Mouse (Mus musculus) limb, embryonic 13.5 days (tissue): ENCODE data around the gene Il12rb2. TPM values are rescaled to one million over a fixed set of nuclear protein-coding genes. Genes with fewer than 3 reads are reported as not detected.

Experiments
- ATAC-seq: fragments of 200-750 bp; cut with Nextera tagmentation; 2 replicates; pipeline ENCODE4 v1.8.0; 2017; ENCODE audit warnings: low read depth, moderate number of reproducible peaks, moderate TSS enrichment; ENCODE audit not compliant: low FRiP score
- H3K27ac ChIP-seq: fragments of 300-500 bp; sonication (generic); 2 replicates; pipeline ENCODE4 v1.5.1; 2015; ENCODE audit warnings: inconsistent platforms, mild to moderate bottlenecking, moderate library complexity
- H3K27me3 ChIP-seq: fragments of 300-500 bp; sonication (generic); 2 replicates; pipeline ENCODE4 v1.6.1; 2015; ENCODE audit warnings: mild to moderate bottlenecking, inconsistent platforms
- H3K36me3 ChIP-seq: fragments of 300-500 bp; sonication (generic); 2 replicates; pipeline ENCODE4 v1.6.1; 2015; ENCODE audit warnings: inconsistent platforms, mild to moderate bottlenecking, moderate library complexity
- H3K4me1 ChIP-seq: fragments of 300-500 bp; sonication (generic); 2 replicates; pipeline ENCODE4 v1.6.1; 2015; ENCODE audit warnings: inconsistent platforms
- H3K4me2 ChIP-seq: fragments of 300-500 bp; sonication (generic); replicated peaks from 2 replicates; pipeline ENCODE4 v1.6.1; 2015; ENCODE audit warnings: inconsistent platforms, mild to moderate bottlenecking, moderate library complexity
- H3K4me3 ChIP-seq: fragments of 300-500 bp; sonication (generic); 2 replicates; pipeline ENCODE4 v1.5.1; 2015; ENCODE audit warnings: moderate library complexity, mild to moderate bottlenecking, inconsistent platforms
- H3K9ac ChIP-seq: fragments of 300-500 bp; sonication (generic); 2 replicates; pipeline ENCODE4 v1.6.1; 2015; ENCODE audit warnings: mild to moderate bottlenecking, inconsistent platforms
- H3K9me3 ChIP-seq: fragments of 300-500 bp; sonication (generic); 2 replicates; pipeline ENCODE4 v1.6.1; 2016; ENCODE audit warnings: inconsistent platforms
- WGBS: fragments of 180-500 bp; shearing (Covaris S2); methylation state at CpG from one replicate; pipeline ENCODE4 v1.1.7; 2015; 5-methylcytosine and 5-hydroxymethylcytosine counted together
- polyA plus RNA-seq: library from polyadenylated mRNA; unstranded; fragments of >200 nt; fragmentation: Nextera tagmentation; extraction: Ambion mirVana; gene quantifications from 2 replicates; pipeline ENCODE4 v1.2.1, GENCODE M21; 2015

Il12rb2 gene
- 0.15 TPM in 1 of 2 replicates, not detected in the other for polyA plus RNA-seq

GRCm38 (mm10) chr6:67375982-67376391 is at the start of gene Il12rb2:
TSS of gene Il12rb2 (minus strand) at chr6:67376188.
- Histone ChIP-seq H3K9ac (peak within 1 kb of the TSS; percentile 31), H3K27ac (no peak within 1 kb of the TSS), H3K9me3 (no peaks in the 10 kb centered on the region), H3K27me3 (peaks cover 23% of the 10 kb centered on the region), H3K4me3 (peak within 1 kb of the TSS; percentile 29), H3K4me2 (peak within 1 kb of the TSS; percentile 60), H3K36me3 (no peaks in the 10 kb centered on the region), H3K4me1 (0 out of 2 replicates have a peak, but pooled peaks cover 5% of the 10 kb centered on the region)
- no peak for ATAC-seq
- WGBS, result 2% methylated on average over 26 of the region's 26 CpGs

DNA sequence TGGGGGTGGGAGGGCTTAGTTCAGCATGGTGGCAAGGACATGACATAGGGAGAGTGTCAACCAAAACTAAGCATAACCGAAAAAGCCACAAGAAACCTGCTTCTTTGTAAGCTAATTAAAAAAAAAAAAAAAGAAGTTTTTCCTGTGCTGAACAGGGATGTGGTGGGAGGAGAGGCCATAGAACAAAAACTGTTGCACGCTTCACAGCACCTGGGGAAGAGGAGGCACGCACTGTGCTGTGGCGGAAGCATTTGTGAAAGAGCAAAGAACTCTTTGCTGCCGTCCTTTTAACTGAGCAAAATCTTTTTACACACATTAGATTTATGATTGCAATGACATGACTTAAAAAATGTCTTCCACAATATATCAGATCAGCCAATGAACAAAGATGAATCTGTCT is 45.8 kb upstream of the Il12rb2 start:
- H3K4me3 ChIP-seq, result no peak overlapping the region
- no peak for ATAC-seq
- H3K9ac ChIP-seq, result no peak overlapping the region
- no peaks in the 10 kb centered on the region for H3K4me1 ChIP-seq
- H3K4me2 ChIP-seq, result no peak overlapping the region
- H3K9me3 ChIP-seq, result no peaks in the 10 kb centered on the region
- H3K27ac ChIP-seq, result no peak overlapping the region
- no peaks in the 10 kb centered on the region for H3K36me3 ChIP-seq
- H3K27me3 ChIP-seq, result no peaks in the 10 kb centered on the region
- WGBS, result 80% methylated on average over 5 of the region's 5 CpGs

DNA sequence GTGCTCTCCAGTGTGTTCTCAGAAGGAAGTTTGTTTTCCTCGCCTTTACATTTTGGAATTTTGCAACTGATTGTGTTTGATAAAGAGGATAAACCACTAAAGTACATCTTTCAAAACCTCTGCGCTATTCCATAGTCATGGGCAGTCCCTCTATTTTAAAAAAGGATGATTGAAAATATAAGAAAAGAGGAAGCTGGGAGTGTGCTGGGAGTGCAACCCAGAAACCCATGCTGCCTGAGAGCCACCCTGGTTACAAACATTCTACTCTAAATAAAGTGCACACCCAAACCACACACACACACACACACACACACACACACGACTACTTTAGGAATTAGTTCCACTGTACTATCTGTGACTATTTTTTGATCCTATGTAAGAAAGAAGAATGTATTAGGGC is 40.6 kb upstream of the Il12rb2 start:
- no peak for ATAC-seq
- H3K36me3 ChIP-seq, result no peaks in the 10 kb centered on the region
- no peaks in the 10 kb centered on the region for H3K27me3 ChIP-seq
- H3K4me1 ChIP-seq, result no peaks in the 10 kb centered on the region
- no peak overlapping the region for H3K4me3 ChIP-seq
- 86% methylated on average over 3 of the region's 3 CpGs for WGBS
- no peak overlapping the region for H3K9ac ChIP-seq
- H3K4me2 ChIP-seq, result no peak overlapping the region
- no peaks in the 10 kb centered on the region for H3K9me3 ChIP-seq
- no peak overlapping the region for H3K27ac ChIP-seq

DNA sequence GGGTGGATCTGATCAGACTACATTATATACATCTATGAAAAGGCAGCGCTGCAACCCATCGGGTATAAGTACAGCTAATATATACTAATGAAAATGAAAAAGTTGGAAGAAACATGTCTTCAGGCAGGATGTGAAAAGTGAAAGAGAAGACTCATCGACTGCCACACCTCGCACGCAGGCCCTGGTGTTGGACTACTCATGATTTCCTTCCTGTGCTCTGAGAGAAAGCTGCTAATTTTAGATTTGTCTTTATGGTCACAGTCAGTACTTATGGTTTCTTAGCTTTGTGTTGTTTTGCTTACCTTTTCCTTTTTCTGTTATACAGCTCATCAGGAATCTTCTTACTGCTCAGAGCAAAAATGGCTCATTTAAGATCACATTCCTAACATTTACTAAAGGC is 39.3 kb upstream of the Il12rb2 start:
- 94% methylated on average over 5 of the region's 5 CpGs for WGBS
- no peak overlapping the region for H3K9ac ChIP-seq
- no peaks in the 10 kb centered on the region for H3K27me3 ChIP-seq
- no peaks in the 10 kb centered on the region for H3K4me1 ChIP-seq
- H3K4me2 ChIP-seq, result no peak overlapping the region
- no peak for ATAC-seq
- no peaks in the 10 kb centered on the region for H3K36me3 ChIP-seq
- no peak overlapping the region for H3K4me3 ChIP-seq
- H3K27ac ChIP-seq, result no peak overlapping the region
- H3K9me3 ChIP-seq, result no peaks in the 10 kb centered on the region

DNA sequence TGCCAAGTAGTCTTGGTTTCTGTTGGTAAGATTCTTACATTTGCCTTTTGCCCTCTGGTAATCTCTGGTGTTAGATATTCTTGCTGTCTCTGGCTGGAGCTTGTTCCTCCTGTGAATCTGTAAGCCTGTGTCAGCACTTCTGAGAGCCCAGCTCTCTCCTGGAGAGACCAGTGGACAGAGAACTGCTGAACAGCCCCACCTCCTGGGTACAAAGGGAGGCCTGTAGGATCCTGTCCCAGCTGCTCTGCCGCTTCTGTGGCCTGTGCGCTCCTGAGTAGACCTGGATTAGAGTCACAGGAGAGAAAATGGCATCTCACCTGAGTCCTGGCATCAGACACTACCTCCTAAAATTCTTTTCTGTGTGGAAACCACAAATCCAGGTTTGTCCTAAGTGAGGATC is 37.4 kb upstream of the Il12rb2 start:
- Histone ChIP-seq H3K4me2 (no peak overlapping the region), H3K27ac (no peak overlapping the region), H3K9me3 (no peaks in the 10 kb centered on the region), H3K36me3 (no peaks in the 10 kb centered on the region), H3K4me3 (no peak overlapping the region), H3K27me3 (no peaks in the 10 kb centered on the region), H3K4me1 (no peaks in the 10 kb centered on the region), H3K9ac (no peak overlapping the region)
- WGBS, result 74% methylated on average over 2 of the region's 2 CpGs
- ATAC-seq, result no peak

- Histone ChIP-seq H3K9ac (no peak overlapping the region), H3K4me3 (no peak overlapping the region), H3K9me3 (no peaks in the 10 kb centered on the region), H3K36me3 (no peaks in the 10 kb centered on the region), H3K4me1 (no peaks in the 10 kb centered on the region), H3K27me3 (no peaks in the 10 kb centered on the region), H3K4me2 (no peak overlapping the region), H3K27ac (no peak overlapping the region)
- WGBS, result 88% methylated on average over 3 of the region's 3 CpGs
- no peak for ATAC-seq
These were observed 29.3 kb upstream of the Il12rb2 start for GRCm38 (mm10) chr6:67405281-67405682.

DNA sequence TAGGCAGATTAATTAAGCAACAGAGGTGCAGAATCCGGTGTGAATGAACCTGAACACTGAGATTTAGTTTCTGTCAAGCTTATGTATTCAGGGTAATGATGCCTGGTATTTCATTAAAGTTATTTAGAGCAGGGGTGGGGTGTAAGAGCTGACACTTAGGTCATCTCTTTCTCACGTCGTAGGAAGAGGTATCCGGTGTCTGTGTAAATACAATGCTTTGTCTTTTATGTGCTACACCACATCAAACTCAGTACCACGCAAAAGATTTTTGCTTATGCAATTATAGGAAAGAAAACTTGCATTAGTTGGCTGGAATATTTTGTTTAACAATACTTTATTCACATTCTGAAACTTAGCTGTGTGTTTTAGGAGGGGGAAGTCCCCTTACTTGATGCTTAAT is 23.6 kb upstream of the Il12rb2 start:
- no peaks in the 10 kb centered on the region for H3K36me3 ChIP-seq
- no peaks in the 10 kb centered on the region for H3K9me3 ChIP-seq
- H3K27ac ChIP-seq, result no peak overlapping the region
- no peak overlapping the region for H3K9ac ChIP-seq
- H3K4me3 ChIP-seq, result no peak overlapping the region
- no peaks in the 10 kb centered on the region for H3K27me3 ChIP-seq
- WGBS, result 77% methylated on average over 5 of the region's 5 CpGs
- H3K4me2 ChIP-seq, result no peak overlapping the region
- no peaks in the 10 kb centered on the region for H3K4me1 ChIP-seq
- no peak for ATAC-seq

DNA sequence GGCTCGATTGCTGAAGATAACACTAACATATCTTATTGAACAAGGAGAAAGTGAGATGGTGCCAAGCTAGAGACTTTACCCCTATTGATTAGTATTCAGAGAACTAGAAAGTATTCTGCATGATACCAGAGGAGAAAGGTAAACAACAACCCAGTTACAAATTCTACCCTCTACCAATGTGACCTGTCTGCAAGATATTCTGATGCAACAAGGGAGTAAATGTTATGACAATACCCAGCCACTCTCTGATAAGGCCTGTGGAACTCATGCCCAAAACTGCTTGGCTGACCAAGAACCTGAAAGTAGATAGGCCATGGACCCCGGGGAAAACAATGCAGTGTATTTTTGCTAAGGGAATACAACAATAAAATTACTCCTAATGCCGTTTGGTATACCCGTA is 10.2 kb downstream of the Il12rb2 start:
- H3K9me3 ChIP-seq, result no peaks in the 10 kb centered on the region
- no peak overlapping the region for H3K4me2 ChIP-seq
- H3K27me3 ChIP-seq, result no peaks in the 10 kb centered on the region
- no peak for ATAC-seq
- H3K27ac ChIP-seq, result no peak overlapping the region
- no peak overlapping the region for H3K9ac ChIP-seq
- 90% methylated on average over 4 of the region's 4 CpGs for WGBS
- H3K4me1 ChIP-seq, result no peaks in the 10 kb centered on the region
- H3K4me3 ChIP-seq, result no peak overlapping the region
- H3K36me3 ChIP-seq, result no peaks in the 10 kb centered on the region

DNA sequence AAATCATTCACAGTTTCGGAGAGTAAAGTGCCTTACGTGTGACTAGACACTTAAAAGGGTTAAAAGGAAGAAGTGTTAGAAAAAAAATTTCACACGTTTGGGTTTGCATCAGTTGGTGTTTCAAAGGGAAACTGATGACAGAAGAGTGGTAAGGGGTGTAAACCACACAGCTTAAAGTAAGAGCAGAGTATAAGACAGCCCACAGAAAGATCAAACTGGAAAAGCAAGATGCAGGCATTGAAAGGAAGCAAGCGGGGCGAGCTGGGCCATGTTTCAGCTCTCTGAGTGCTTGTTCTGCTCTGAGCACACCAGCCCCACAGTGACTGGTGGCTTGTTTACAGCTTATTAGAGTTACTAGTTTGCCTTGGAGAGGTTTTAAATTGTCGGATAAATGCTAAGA is 27.9 kb downstream of the Il12rb2 start:
- H3K36me3 ChIP-seq, result no peaks in the 10 kb centered on the region
- no peaks in the 10 kb centered on the region for H3K27me3 ChIP-seq
- H3K9me3 ChIP-seq, result no peaks in the 10 kb centered on the region
- ATAC-seq, result no peak
- H3K4me3 ChIP-seq, result no peak overlapping the region
- H3K4me1 ChIP-seq, result no peaks in the 10 kb centered on the region
- WGBS, result 51% methylated on average over 6 of the region's 6 CpGs
- H3K9ac ChIP-seq, result no peak overlapping the region
- no peak overlapping the region for H3K4me2 ChIP-seq
- H3K27ac ChIP-seq, result no peak overlapping the region

GRCm38 (mm10) chr6:67339494-67339893 is 36.5 kb downstream of the Il12rb2 start:
- H3K27me3 ChIP-seq, result no peaks in the 10 kb centered on the region
- no peak overlapping the region for H3K27ac ChIP-seq
- no peaks in the 10 kb centered on the region for H3K36me3 ChIP-seq
- H3K4me3 ChIP-seq, result no peak overlapping the region
- no peaks in the 10 kb centered on the region for H3K4me1 ChIP-seq
- ATAC-seq, result no peak
- H3K9ac ChIP-seq, result no peak overlapping the region
- H3K4me2 ChIP-seq, result no peak overlapping the region
- H3K9me3 ChIP-seq, result no peaks in the 10 kb centered on the region

DNA sequence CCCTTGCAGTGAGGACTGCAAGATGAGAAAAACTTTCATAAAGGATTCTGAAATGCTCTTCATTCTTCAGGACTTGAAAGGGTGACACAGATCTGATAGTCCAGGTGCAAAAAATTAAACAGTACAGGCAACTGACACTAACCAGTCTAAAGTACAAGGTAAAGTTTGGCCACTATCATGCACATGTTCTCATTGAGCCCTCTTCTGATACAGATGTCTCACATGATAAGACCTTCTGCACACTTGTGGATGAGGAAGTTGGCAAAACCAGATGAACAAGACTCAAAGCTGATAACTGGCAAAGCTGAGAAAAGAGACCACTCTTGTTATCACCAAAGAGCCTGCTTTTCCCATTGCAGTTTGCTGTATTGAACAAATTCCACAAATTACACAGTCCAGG is 38.0 kb downstream of the Il12rb2 start:
- no peak for ATAC-seq
- Histone ChIP-seq H3K4me3 (no peak overlapping the region), H3K36me3 (no peaks in the 10 kb centered on the region), H3K27ac (no peak overlapping the region), H3K9me3 (no peaks in the 10 kb centered on the region), H3K4me1 (no peaks in the 10 kb centered on the region), H3K9ac (no peak overlapping the region), H3K4me2 (no peak overlapping the region), H3K27me3 (no peaks in the 10 kb centered on the region)

DNA sequence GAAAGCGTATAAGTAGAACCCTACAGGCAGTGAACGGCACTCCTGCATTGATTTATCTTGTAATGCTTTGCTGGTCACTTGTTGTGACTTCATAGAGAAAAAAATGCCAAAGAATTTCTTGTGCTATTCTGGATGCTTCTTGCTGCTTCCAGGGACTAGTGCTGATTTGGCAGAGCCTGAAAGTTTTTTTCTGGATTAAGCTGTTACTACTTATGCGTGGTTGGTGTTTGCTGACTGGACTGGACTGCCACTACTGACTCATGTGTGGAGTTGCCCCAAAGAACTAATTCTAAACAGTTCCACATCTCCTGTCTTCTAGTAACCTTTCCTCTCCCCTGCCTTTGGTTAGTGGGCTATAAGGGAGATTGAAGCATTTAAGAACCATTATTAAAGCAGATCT is 52.2 kb downstream of the Il12rb2 start:
- ATAC-seq, result no peak
- H3K4me2 ChIP-seq, result no peak overlapping the region
- 83% methylated on average over 3 of the region's 3 CpGs for WGBS

DNA sequence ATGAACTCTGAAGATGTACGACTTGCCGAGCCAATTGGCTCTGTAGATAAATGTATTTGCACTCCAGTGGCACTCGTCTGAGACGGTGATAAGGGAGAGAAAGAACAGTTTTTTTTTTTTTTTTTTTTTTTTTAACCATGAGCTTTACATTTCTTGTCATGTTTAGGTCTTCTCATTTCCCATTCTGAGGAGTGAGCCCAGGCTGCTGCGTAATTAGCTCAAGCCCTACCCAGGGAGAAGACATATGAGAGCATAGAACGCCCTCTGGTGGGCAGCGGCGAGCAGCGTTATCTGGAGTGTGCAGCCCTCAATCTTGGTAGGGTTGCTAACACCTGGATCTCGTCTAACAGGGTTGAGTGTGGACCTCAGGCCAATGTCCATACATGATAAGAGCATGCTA is 57.5 kb downstream of the Il12rb2 start:
- Histone ChIP-seq H3K27ac (no peak overlapping the region), H3K9ac (no peak overlapping the region), H3K36me3 (no peaks in the 10 kb centered on the region), H3K4me3 (no peak overlapping the region), H3K9me3 (no peaks in the 10 kb centered on the region), H3K4me2 (no peak overlapping the region), H3K4me1 (no peaks in the 10 kb centered on the region), H3K27me3 (no peaks in the 10 kb centered on the region)
- ATAC-seq, result peak; percentile 28; the same call in 1 of the 2 replicates
- 28% methylated on average over 10 of the region's 10 CpGs for WGBS

More for the DNA sequence above, 52.2 kb downstream of the Il12rb2 start:
- Histone ChIP-seq H3K27ac (no peak overlapping the region), H3K9me3 (no peaks in the 10 kb centered on the region), H3K4me1 (no peaks in the 10 kb centered on the region), H3K27me3 (no peaks in the 10 kb centered on the region), H3K4me3 (no peak overlapping the region), H3K9ac (no peak overlapping the region), H3K36me3 (no peaks in the 10 kb centered on the region)
